Mouse (Mus musculus) heart, postnatal 0 days (tissue): ENCODE results near the gene C8a. TPM values are rescaled to one million over a fixed set of nuclear protein-coding genes. Genes with fewer than 3 reads are reported as not detected.

ENCODE experiments used
- ATAC-seq: fragments of 200-750 bp; cut with Nextera tagmentation; 2 replicates; pipeline ENCODE4 v1.8.0; 2017; ENCODE audit warnings: low read depth, moderate number of reproducible peaks, moderate library complexity; ENCODE audit not compliant: insufficient read depth
- DNase-seq: peaks from one replicate; pipeline ENCODE4 v3.0.0-alpha.2; 2016; ENCODE audit warnings: low spot score
- H3K27ac ChIP-seq: fragments of 300-500 bp; sonication (generic); 2 replicates; pipeline ENCODE4 v1.5.1; 2014; ENCODE audit warnings: low read depth, mild to moderate bottlenecking
- H3K27me3 ChIP-seq: fragments of 300-500 bp; sonication (generic); 2 replicates; pipeline ENCODE4 v1.6.1; 2014; ENCODE audit warnings: low read length, mixed read lengths; ENCODE audit not compliant: control insufficient read depth, insufficient read depth
- H3K36me3 ChIP-seq: fragments of 300-500 bp; sonication (generic); replicated peaks from 2 replicates; pipeline ENCODE4 v1.6.1; 2014; ENCODE audit warnings: low read length, mixed read lengths; ENCODE audit not compliant: control insufficient read depth, insufficient read depth
- H3K4me1 ChIP-seq: fragments of 300-500 bp; sonication (generic); 2 replicates; pipeline ENCODE4 v1.6.1; 2014; ENCODE audit warnings: antibody characterized with exemption; ENCODE audit not compliant: control insufficient read depth, insufficient read depth
- H3K4me2 ChIP-seq: fragments of 300-500 bp; sonication (generic); 2 replicates; pipeline ENCODE4 v1.6.1; 2014; ENCODE audit warnings: low read depth, mild to moderate bottlenecking, low read length, moderate library complexity
- H3K4me3 ChIP-seq: fragments of 300-500 bp; sonication (generic); 2 replicates; pipeline ENCODE4 v1.5.1; 2014; ENCODE audit warnings: low read depth, low read length
- H3K9ac ChIP-seq: fragments of 300-500 bp; sonication (generic); replicated peaks from 2 replicates; pipeline ENCODE4 v1.6.1; 2014; ENCODE audit warnings: low read depth, low read length, mixed read lengths
- H3K9me3 ChIP-seq: fragments of 300-500 bp; sonication (generic); replicated peaks from 2 replicates; pipeline ENCODE4 v1.6.1; 2016; ENCODE audit warnings: low read length; ENCODE audit not compliant: control insufficient read depth
- CTCF ChIP-seq: IDR thresholded peaks from 2 replicates; pipeline ENCODE4 v1.5.1; 2016; ENCODE audit warnings: antibody characterized with exemption, control low read depth, low read depth
- EP300 ChIP-seq: IDR thresholded peaks from 2 replicates; pipeline ENCODE4 v1.6.1; 2016; ENCODE audit warnings: antibody characterized with exemption, low read depth
- WGBS: fragments of 180-500 bp; shearing (Covaris S2); extraction: QIAGEN DNeasy Blood & Tissue Kit; methylation state at CpG from one replicate; pipeline ENCODE4 v1.1.7; 2014; 5-methylcytosine and 5-hydroxymethylcytosine counted together
- polyA plus RNA-seq: library from polyadenylated mRNA; unstranded; fragments of >200 nt; fragmentation: Nextera tagmentation; extraction: Ambion mirVana; gene quantifications from 2 replicates; pipeline ENCODE4 v1.2.1, GENCODE M21; 2015
- total RNA-seq: library from RNA; depleted of rRNA; stranded (reverse); fragments of >200 nt; gene quantifications from 2 replicates; pipeline ENCODE4 v1.2.3, GENCODE M21; 2014; ENCODE audit warnings: low replicate concordance

C8a gene
- total and polyA plus RNA-seq, 2 experiments from 2014 or later, result not detected

GRCm38 (mm10) chr4:104911685-104912084 lies 35.5 kb upstream of the C8a start:
- no peaks in the 10 kb centered on the region for H3K4me1 ChIP-seq
- H3K27me3 ChIP-seq, result no peaks in the 10 kb centered on the region
- H3K9me3 ChIP-seq, result no peaks in the 10 kb centered on the region
- no peak overlapping the region for H3K27ac ChIP-seq
- no peak overlapping the region for H3K4me3 ChIP-seq
- H3K36me3 ChIP-seq, result no peaks in the 10 kb centered on the region
- 33% methylated on average over 7 of the region's 7 CpGs for WGBS
- TF ChIP-seq CTCF, result peak; percentile 90
- no peak for TF ChIP-seq EP300
- no peak overlapping the region for H3K9ac ChIP-seq
- ATAC-seq, result peak; percentile 55; the same call in 1 of the 2 replicates
- DNase-seq, result peak; percentile 15
- no peak overlapping the region for H3K4me2 ChIP-seq

DNA sequence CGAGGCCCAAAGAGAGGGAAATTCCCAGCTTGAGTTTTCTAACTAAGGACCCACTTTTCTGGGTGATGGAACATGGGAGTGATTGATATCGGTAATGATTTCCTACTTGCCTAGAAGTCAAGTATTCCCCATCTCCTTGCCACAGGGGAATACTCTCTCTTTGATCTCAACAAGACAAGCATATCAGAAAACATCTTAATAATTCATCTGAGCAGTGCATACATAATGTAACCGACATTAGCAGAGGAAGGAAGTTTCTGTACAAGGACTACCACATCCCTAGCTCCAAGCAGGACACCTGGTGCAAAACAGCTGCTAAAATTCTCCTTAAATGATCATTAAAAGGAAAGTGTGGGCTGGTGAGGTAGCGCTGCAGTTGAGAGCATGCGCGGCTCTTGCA lies 28.9 kb upstream of the C8a start:
- no peaks in the 10 kb centered on the region for H3K4me1 ChIP-seq
- no peak overlapping the region for H3K27ac ChIP-seq
- H3K9ac ChIP-seq, result no peak overlapping the region
- no peaks in the 10 kb centered on the region for H3K27me3 ChIP-seq
- no peak for TF ChIP-seq CTCF
- no peak for TF ChIP-seq EP300
- no peak overlapping the region for H3K4me3 ChIP-seq
- H3K9me3 ChIP-seq, result no peaks in the 10 kb centered on the region
- no peaks in the 10 kb centered on the region for H3K36me3 ChIP-seq
- no peak for DNase-seq
- ATAC-seq, result no peak
- 89% methylated on average over 6 of the region's 6 CpGs for WGBS
- no peak overlapping the region for H3K4me2 ChIP-seq

DNA sequence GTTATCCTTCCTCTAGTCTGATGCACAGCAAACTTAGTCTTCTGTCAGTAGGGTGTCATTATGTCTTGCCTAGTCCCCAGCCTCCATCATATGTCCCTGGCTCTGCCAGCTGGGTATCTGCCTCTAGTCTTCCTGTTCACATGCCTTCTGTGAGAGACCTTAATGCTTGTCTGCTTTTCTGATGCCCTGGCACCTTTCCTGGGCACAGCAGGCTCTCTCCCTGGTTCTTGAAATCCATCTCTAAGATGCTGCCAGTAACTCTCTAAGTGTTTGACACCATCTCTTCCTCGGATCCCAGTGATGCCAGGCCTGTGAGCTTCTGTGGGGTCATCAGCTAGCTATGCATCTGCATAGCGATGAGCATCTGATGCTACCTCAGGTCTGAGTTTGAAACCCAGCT lies 26.6 kb upstream of the C8a start:
- H3K36me3 ChIP-seq, result no peaks in the 10 kb centered on the region
- H3K27me3 ChIP-seq, result no peaks in the 10 kb centered on the region
- H3K4me1 ChIP-seq, result no peaks in the 10 kb centered on the region
- no peak overlapping the region for H3K27ac ChIP-seq
- no peak overlapping the region for H3K9ac ChIP-seq
- ATAC-seq (no peak), DNase-seq (no peak)
- no peak overlapping the region for H3K4me3 ChIP-seq
- TF ChIP-seq EP300, result no peak
- TF ChIP-seq CTCF, result no peak
- H3K4me2 ChIP-seq, result no peak overlapping the region
- H3K9me3 ChIP-seq, result no peaks in the 10 kb centered on the region
- 74% methylated on average over 2 of the region's 2 CpGs for WGBS

GRCm38 (mm10) chr4:104894004-104894734 lies 18.0 kb upstream of the C8a start:
- peak; percentile 93 for TF ChIP-seq CTCF
- TF ChIP-seq EP300, result no peak

DNA sequence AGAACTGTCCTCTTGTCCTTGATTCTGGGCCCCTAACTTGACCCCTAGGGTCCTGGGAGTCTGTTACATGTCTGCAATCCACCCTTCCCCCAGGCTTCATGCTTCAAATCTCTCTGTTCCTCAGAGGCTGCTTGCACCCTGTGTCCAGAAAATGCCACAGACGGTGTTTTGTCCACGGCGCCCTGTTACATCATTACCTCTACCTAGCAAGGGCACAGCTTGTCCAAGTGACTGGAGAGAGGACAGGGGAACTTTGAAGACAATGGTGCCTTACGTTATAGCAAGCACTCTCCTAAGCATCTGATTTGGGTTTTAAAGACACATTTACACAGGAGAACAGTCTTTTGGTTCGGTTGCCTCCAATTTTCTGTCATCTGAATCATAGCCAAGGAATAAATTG lies 17.4 kb upstream of the C8a start:
- Histone ChIP-seq H3K4me1 (no peaks in the 10 kb centered on the region), H3K9me3 (no peaks in the 10 kb centered on the region), H3K9ac (no peak overlapping the region), H3K27me3 (no peaks in the 10 kb centered on the region), H3K36me3 (no peaks in the 10 kb centered on the region), H3K4me3 (no peak overlapping the region), H3K4me2 (no peak overlapping the region), H3K27ac (no peak overlapping the region)
- ATAC-seq (no peak), DNase-seq (no peak)
- WGBS, result 72% methylated on average over 5 of the region's 5 CpGs
- TF ChIP-seq CTCF, result no peak
- TF ChIP-seq EP300, result no peak

More at GRCm38 (mm10) chr4:104894004-104894734, 18.0 kb upstream of the C8a start:
- H3K9me3 ChIP-seq, result no peaks in the 10 kb centered on the region
- H3K27me3 ChIP-seq, result no peaks in the 10 kb centered on the region
- H3K4me3 ChIP-seq, result no peak overlapping the region
- ATAC-seq, result no peak
- H3K4me2 ChIP-seq, result no peak overlapping the region
- no peak overlapping the region for H3K27ac ChIP-seq
- WGBS, result 45% methylated on average over 13 of the region's 13 CpGs
- peak; percentile 69 for DNase-seq
- no peaks in the 10 kb centered on the region for H3K36me3 ChIP-seq
- H3K4me1 ChIP-seq, result no peaks in the 10 kb centered on the region
- H3K9ac ChIP-seq, result no peak overlapping the region

DNA sequence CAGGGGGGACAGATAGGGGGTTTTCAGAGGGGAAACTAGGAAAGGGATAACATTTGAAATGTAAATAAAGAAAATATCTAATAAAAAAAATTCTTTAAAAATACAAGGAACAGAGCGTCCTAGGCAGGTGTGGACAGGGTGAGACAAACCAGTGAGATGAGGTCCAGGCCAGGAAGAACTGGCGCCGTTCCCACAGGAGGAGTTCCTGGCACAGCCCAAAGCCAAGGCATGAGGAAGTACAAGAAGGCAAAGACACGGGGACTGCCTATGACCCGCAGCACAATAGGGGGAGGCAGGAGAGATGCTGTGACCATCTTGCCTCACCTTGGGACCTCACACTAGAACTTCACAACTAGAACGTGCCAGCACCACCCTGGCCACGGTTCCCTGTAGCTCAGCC lies 15.5 kb upstream of the C8a start:
- Histone ChIP-seq H3K27ac (no peak overlapping the region), H3K4me3 (no peak overlapping the region), H3K27me3 (0 out of 2 replicates have a peak, but pooled peaks cover 5% of the 10 kb centered on the region), H3K4me1 (no peaks in the 10 kb centered on the region), H3K9ac (no peak overlapping the region), H3K4me2 (no peak overlapping the region), H3K9me3 (no peaks in the 10 kb centered on the region), H3K36me3 (no peaks in the 10 kb centered on the region)
- no peak for TF ChIP-seq EP300
- no peak for TF ChIP-seq CTCF
- DNase-seq (peak; percentile 32), ATAC-seq (peak; percentile 93)
- WGBS, result 22% methylated on average over 7 of the region's 7 CpGs
